Mouse (Mus musculus): ENCODE measurements at regions not wholly inside any gene's neighbourhood (a gene's known extent, or its start where the extent isn't known, plus 50 kb on each side); places are given as distances from the start of the nearest gene placed in this dataset.

DNA sequence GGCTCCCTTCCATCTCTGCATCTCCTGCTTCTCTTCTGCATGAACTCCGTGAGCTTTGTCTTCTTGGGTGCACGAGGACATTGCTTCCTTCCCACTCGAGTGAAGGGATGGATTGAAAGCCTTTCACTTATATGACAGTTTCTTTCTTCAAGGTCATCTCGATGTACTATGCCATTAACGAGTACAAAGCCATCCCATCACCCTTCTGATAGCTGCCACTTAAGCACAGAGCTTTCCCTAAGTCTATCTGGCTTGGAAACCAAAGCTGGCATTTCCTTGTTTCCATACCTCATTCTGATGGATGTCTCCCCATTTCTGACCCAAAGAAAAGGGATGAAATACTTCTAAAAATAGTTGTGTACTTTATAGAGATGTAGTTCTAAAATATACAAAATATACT is 366.5 kb upstream of the Atp11b start:
- TF ChIP-seq POLR2A (IDR thresholded peaks at IDR 0.05; ENCODE audit: insufficient read depth, low read depth, low read length) (no peak), CTCF (IDR thresholded peaks at IDR 0.05; ENCODE audit: insufficient read depth, low read depth, low read length) (no peak)
